Mouse (Mus musculus) olfactory bulb, adult 2 months (tissue): ENCODE results near the gene Cnr1.

Source experiments
- CTCF ChIP-seq: fragments of 200-500 bp; IDR thresholded peaks from 2 replicates; pipeline ENCODE4 v1.5.1; 2012; ENCODE audit warnings: low read depth, mild to moderate bottlenecking, low read length, moderate library complexity; ENCODE audit not compliant: insufficient read depth
- POLR2A ChIP-seq: fragments of 200-500 bp; IDR thresholded peaks from 2 replicates; pipeline ENCODE4 v1.6.1; 2012; ENCODE audit warnings: mild to moderate bottlenecking, low read depth, low read length, moderate library complexity; ENCODE audit not compliant: insufficient read depth

GRCm38 (mm10) chr4:33886026-33886425 lies 38.4 kb upstream of the Cnr1 start:
- no peak for TF ChIP-seq CTCF
- no peak for TF ChIP-seq POLR2A
